19 mouse cellular contexts compared by ENCODE assay signal in genomic region chr6:71224184-71224943, GRCm38 (mm10). TPM values are rescaled to one million over a fixed set of nuclear protein-coding genes. Genes with fewer than 3 reads are reported as not detected.
DNase-seq lines count a peak whose midpoint lies in the region; ATAC-seq and TF ChIP-seq lines count a peak whose summit lies in the region.
"Had no signal": no experiment of that assay in that cellular context is flagged by ENCODE, and none has a peak within 500 bp of the region (broad histone marks: within the 10 kb centered on the region; RNA-seq: fewer than 3 reads in every experiment).

No protein-coding gene starts in this region.

- H3K9ac ChIP-seq in limb, embryonic 14.5 days (ENCODE audit: low read depth, low read length, severe bottlenecking), result no peak overlapping the region
- H3K9ac ChIP-seq: hindbrain, embryonic 12.5 days had no signal

- no peaks in the 10 kb centered on the region for H3K36me3 ChIP-seq in limb, embryonic 14.5 days (ENCODE audit: control insufficient read depth, insufficient read depth, low read length)
- H3K36me3 ChIP-seq in limb, embryonic 10.5 days, result no peaks in the 10 kb centered on the region
- H3K36me3 ChIP-seq in macrophage (ENCODE audit: inconsistent target), result no peaks in the 10 kb centered on the region
- H3K36me3 ChIP-seq: hindbrain, embryonic 12.5 days had no signal

- no peak overlapping the region for H3K4me3 ChIP-seq in limb, embryonic 14.5 days (replicated peaks; ENCODE audit: low read length)
- no peak overlapping the region for H3K4me3 ChIP-seq in limb, embryonic 10.5 days
- H3K4me3 ChIP-seq in macrophage (ENCODE audit: inconsistent target), result no peak overlapping the region
- H3K4me3 ChIP-seq: heart, adult 2 months; hindbrain, embryonic 12.5 days; megakaryocyte, embryonic 14.5 days had no signal

- no peak overlapping the region for H3K27ac ChIP-seq in limb, embryonic 14.5 days (replicated peaks; ENCODE audit: low read depth, low read length)
- no peak overlapping the region for H3K27ac ChIP-seq in limb, embryonic 10.5 days
- H3K27ac ChIP-seq in macrophage, result peak overlapping the region; percentile 32
- H3K27ac ChIP-seq: heart, adult 2 months; hindbrain, embryonic 12.5 days had no signal

- no peaks in the 10 kb centered on the region for H3K79me2 ChIP-seq in macrophage (ENCODE audit: inconsistent target)

- TF ChIP-seq POLR2A in limb, embryonic 14.5 days (IDR thresholded peaks at IDR 0.05; ENCODE audit: borderline replicate concordance, extremely low read depth, insufficient read depth, insufficient read length), result no peak

- ATAC-seq in limb, embryonic 14.5 days (ENCODE audit: low FRiP score, low read depth), result no peak
- no peak for ATAC-seq in erythroblast, adult 5-6 weeks (replicated peaks; ENCODE audit: low FRiP score, poor library complexity, severe bottlenecking)

- WGBS in limb, embryonic 14.5 days, result 68% methylated on average over 3 of the region's 3 CpGs
- 82% methylated on average over 3 of the region's 3 CpGs for WGBS in limb, embryonic 10.5 days
- WGBS in macrophage (ENCODE audit: missing documents), result 13% methylated on average over 2 of the region's 3 CpGs

- no peaks in the 10 kb centered on the region for H3K9me3 ChIP-seq in limb, embryonic 14.5 days (ENCODE audit: control insufficient read depth, low read length)
- H3K9me3 ChIP-seq in limb, embryonic 10.5 days (replicated peaks), result no peaks in the 10 kb centered on the region
- H3K9me3 ChIP-seq: hindbrain, embryonic 12.5 days; megakaryocyte, embryonic 14.5 days had no signal

- H3K4me1 ChIP-seq in limb, embryonic 14.5 days (ENCODE audit: control insufficient read depth, insufficient read depth, low read length), result peaks cover 7% of the 10 kb centered on the region
- peaks cover 23% of the 10 kb centered on the region for H3K4me1 ChIP-seq in limb, embryonic 10.5 days
- H3K4me1 ChIP-seq: megakaryocyte, embryonic 14.5 days had no signal

- DNase-seq in heart, adult 11 months, result peak; percentile 78
- no peak for DNase-seq in heart, adult 18-20 months
- peak; percentile 54 for DNase-seq in limb, embryonic 14.5 days (ENCODE audit: low spot score)
- DNase-seq in limb, embryonic 10.5 days (ENCODE audit: low spot score), result no peak
- peak; percentile 34 for DNase-seq in Muller cell, postnatal 12 days (ENCODE audit: inconsistent ontology term)
- DNase-seq in ovary, postnatal 36 days (ENCODE audit: low spot score), result no peak
- DNase-seq: cerebellum, adult 18-20 months; heart, adult 2 months; kidney, adult 18-20 months; thymus, adult 2 months had no signal

- no peaks in the 10 kb centered on the region for H3K27me3 ChIP-seq in limb, embryonic 14.5 days (ENCODE audit: control insufficient read depth, insufficient read depth, low read length)
- H3K27me3 ChIP-seq in limb, embryonic 10.5 days (ENCODE audit: low read depth, poor library complexity, severe bottlenecking), result no peaks in the 10 kb centered on the region
- H3K27me3 ChIP-seq: hindbrain, embryonic 12.5 days had no signal

- no peak overlapping the region for H3K4me2 ChIP-seq in limb, embryonic 14.5 days (replicated peaks; ENCODE audit: low read depth, low read length, severe bottlenecking)
- H3K4me2 ChIP-seq: hindbrain, embryonic 12.5 days had no signal

RNA-seq across cellular contexts. Expression of gene Fabp1, which starts 24.7 kb away (rescaled TPM):
- not detected for total RNA-seq in heart, adult 18-20 months (2021)
- 0.23 TPM in 1 of 2 replicates, not detected in the other for polyA plus RNA-seq in limb, embryonic 14.5 days (2012; rRNA removed)
- not detected in 2 replicates for polyA plus RNA-seq in limb, embryonic 14.5 days (2014; fragmentation: Nextera tagmentation; extraction: Ambion mirVana)
- polyA plus RNA-seq in limb, embryonic 10.5 days (2016; fragmentation: Nextera tagmentation; extraction: Ambion mirVana), result not detected in 2 replicates
- not detected for total RNA-seq in macrophage (2018; cell fraction: chromatin; rRNA removed)
- total RNA-seq in macrophage (2018; cell fraction: cytosol; rRNA removed), result not detected
- total RNA-seq in macrophage (2018; cell fraction: nucleus; rRNA removed), result not detected
- not detected in 3 replicates for polyA plus RNA-seq in macrophage (2018)
- total RNA-seq in erythroblast, adult 5-6 weeks (2015; ENCODE audit: low replicate concordance), result not detected in 2 replicates
- not detected in 2 replicates for total RNA-seq in erythroblast, adult 5-6 weeks (2017; ENCODE audit: low replicate concordance)
- total RNA-seq: adrenal gland, adult 18-20 months; common myeloid progenitor, adult 5-6 weeks; heart, adult 2 months; MEL; monocyte, adult 5-6 weeks had no signal
- polyA plus RNA-seq: heart, adult 2 months; hindbrain, embryonic 12.5 days; neural tube, embryonic 14.5 days had no signal

RNA-seq across cellular contexts. Expression of gene Krcc1, which starts 47.1 kb away (rescaled TPM):
- 10 to 100 TPM; 60.6 to 63.9 TPM for total RNA-seq in heart, adult 18-20 months (2021)
- 15.2 and 23.5 TPM in 2 replicates for polyA plus RNA-seq in limb, embryonic 14.5 days (2012; rRNA removed)
- polyA plus RNA-seq in limb, embryonic 14.5 days (2014; fragmentation: Nextera tagmentation; extraction: Ambion mirVana), result 45.9 and 47.0 TPM in 2 replicates
- 27.0 and 32.0 TPM in 2 replicates for polyA plus RNA-seq in limb, embryonic 10.5 days (2016; fragmentation: Nextera tagmentation; extraction: Ambion mirVana)
- 100 to 1,000 TPM in 5 of 26 experiments, 10 to 100 TPM in 21; 20.3 to 134 (median 75.3) TPM for total RNA-seq in macrophage (2018; cell fraction: chromatin; rRNA removed)
- 100 to 1,000 TPM in 21 of 26 experiments, 10 to 100 TPM in 5; 82.9 to 143 (median 109) TPM for total RNA-seq in macrophage (2018; cell fraction: cytosol; rRNA removed)
- 100 to 1,000 TPM in 11 of 26 experiments, 10 to 100 TPM in 15; 51.7 to 138 (median 94.1) TPM for total RNA-seq in macrophage (2018; cell fraction: nucleus; rRNA removed)
- 102 to 223 TPM (median 117 TPM) in 3 replicates for polyA plus RNA-seq in macrophage (2018)
- 20.4 and 25.5 TPM in 2 replicates for total RNA-seq in erythroblast, adult 5-6 weeks (2015; ENCODE audit: low replicate concordance)
- 39.8 and 43.4 TPM in 2 replicates for total RNA-seq in erythroblast, adult 5-6 weeks (2017; ENCODE audit: low replicate concordance)

Comparison
In these comparisons a context has a peak if more than half of its experiments do, and no peak if none do; other contexts are left out.
1. DNase-seq: peak in heart, adult 11 months (single experiment), limb, embryonic 14.5 days (single experiment) and Muller cell, postnatal 12 days (single experiment); none in heart, adult 18-20 months (0 of 2), limb, embryonic 10.5 days (single experiment) and ovary, postnatal 36 days (single experiment).